Mouse (Mus musculus): ENCODE data around the gene Brd4.
A peak's percentile ranks its signal among the peaks of the same experiment; 100 is the strongest.

Brd4 gene

DNA sequence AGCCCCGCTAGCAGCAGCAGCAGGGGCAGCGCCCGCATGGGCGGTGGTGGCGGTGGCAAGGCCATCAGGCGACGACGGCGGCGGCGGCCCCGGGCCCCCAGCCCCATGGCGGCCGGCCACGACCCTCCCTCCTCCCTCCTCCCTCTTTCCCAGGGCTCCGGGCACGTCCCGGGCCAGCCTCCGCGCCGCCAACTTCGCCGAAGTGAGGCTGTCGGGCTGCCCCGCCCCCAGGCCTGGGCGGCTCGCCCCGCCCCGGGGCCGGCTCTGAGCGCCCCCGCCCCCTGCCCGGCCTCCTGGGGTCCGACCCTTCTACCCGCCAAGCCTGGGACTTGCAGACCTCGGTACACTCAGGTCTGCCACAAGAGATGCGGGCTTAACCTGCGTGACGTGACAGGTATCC is 117.8 kb downstream of the Brd4 start, which contains the start of gene Notch3:
Notch3 (minus strand) TSS at position 166 of the 400 bp plus-strand sequence.
- no peak for DNase-seq (ENCODE audit: low spot score in 2 of 2)

DNA sequence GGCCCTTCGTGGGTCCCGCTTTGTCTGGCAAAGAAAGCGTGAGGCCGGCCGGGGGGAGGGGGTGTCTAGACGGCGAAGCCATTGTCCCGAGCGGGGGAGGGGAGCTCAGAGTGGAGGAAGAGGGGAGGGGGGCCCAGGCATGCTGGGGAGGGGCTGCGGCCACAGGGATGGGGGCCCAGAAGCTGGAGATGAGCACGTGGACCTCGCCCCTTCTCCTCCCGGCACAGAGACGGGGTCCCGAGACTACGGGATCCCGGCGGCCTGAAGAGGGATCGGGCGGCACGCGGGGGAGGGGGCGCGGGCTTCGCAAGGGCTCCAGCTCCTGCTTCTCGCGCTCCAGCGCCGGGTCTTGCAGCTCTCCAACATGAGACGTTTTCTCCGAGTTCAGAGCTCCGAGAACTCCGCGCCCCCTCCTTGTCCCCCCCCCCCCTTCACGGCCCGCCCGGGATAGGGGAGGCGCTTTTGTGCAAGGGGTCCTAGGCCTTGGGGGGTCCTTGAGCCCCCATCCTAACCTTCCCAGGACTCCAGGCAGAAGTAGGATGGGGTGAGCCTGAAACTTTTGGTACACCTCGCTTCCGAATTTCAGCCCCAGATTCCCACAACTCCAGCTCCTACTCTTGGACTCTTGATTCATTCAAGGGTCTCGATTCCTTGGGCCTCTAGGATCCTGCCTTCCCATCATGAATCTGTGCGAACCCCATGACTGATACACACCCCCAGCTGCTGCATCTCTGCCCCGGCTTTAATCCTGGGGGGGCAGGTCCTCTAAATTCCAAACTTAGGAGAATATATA is 118.5 kb downstream of the Brd4 start:
- peak in 1 of 2 experiments; percentile 74 for DNase-seq (ENCODE audit: low spot score in 2 of 2)

DNA sequence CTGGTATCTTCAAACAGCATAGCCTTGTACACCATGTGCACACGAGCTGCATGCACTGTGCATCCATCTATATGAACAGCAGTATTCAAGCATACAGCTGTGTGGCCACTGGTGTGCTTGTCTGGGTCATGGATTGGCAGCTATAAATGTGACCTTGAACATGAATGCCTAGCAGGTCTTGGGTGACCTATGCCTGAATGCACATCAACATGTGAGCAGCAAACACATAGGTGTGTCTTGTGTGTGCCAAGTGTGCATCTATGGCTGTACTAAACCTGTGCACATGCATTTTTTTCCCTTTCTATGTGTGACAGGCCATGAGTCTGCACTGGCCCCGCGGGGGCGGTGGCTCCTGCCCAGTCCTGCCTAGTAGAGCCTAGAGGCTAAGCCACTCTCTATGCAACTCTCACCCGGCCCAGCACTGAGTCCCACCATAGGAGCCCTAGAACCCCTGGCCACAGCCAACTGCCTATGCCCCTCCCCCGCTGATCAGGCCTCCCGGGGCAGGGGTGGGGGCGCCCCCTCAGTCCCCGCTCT is 119.2 kb downstream of the Brd4 start:
- no peak for DNase-seq (ENCODE audit: low spot score in 2 of 2)

DNA sequence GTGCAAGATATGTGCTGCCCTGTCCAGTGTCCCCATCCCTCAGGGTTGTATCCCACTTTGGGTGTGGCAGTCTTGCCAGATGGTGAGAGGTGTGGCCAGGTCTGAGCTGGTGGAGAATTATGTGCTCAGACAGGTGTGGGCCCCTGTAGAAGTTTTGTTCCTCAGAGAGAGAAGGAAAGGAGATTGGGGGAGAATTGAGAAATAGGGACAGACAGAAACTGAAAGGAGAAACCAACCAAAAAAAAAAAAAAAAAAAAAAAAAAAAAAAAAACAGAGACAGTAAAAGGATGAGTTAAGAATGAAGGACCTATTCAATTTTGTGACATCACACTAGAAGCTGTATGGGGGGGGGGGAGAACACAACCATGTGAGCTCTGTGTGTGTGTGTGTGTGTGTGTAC is 119.7 kb downstream of the Brd4 start:
- no peak for DNase-seq (ENCODE audit: low spot score in 2 of 2)

DNA sequence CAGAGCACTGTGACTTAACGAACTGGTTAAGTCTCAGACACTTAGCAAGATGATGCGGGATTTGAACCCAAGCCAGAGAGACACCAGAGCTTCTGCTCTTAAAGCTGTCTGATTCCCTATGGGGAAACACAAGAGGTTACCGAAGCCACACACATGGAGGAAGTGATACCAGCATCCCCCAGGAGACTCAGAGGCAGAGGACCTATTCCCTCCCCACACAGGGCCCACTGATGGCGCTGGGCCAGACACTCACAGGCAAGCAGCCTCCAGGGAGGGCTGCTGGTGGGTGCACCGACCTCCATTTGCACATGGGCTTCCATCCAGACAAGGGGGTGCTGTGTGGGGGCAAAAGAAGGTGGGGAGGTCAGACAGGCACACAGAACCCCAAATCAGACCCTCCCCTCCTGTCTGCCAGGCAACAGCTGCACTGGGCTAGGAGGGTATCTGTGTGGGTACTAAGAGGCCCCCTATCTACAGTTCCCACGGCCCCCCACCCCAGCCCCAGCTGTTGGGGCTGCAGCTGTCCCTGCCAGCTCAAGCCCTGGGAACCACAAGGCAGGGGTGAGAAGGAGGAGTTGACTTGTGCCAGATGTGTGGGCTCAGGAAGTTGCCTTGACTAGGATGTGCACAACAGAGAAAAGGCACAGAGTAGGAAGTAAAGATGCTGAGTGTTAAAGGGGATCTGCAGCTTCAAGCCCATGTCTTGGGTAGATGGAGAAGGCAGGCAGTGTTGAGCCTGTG is 120.4 kb downstream of the Brd4 start:
- DNase-seq (ENCODE audit: low spot score in 2 of 2) = peak in 1 of 2 experiments; percentile 48

DNA sequence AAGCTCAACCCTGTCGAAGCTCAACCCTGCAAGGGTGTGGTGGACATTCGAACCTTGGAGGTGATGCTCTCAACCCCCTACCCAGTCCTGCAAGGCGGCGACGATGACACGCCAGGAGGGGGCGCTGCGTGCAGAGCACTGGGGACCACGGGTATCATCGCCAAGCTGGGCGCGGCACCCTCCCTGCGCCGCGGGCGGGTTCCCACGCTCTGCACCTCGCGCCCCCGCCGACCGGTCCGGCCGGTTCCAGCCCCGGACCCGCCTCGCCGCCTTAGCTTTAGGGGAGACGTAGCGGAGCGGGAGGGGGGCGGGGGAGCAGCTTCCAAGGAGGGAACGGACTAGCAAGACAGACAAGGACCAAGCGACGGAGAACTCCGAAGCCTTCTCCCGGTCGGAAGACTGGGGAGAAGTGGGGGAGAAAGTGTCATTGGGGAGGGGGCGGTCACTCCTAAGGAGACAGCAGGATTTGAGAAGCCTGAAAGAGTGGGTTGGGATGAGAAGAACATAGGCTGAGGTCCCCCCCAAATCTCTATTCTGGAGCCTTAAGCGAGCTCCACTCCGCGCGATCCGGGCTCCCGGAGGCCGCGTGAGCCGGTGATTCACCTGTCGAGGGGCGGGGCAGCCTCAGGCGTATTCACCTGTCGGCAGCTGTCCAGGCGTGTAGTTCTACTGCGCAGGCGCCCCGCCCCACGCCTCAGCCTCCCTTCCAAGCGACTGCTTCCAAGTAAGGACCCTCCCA is 122.2 kb downstream of the Brd4 start:
- peak; percentile 50 to 82 for DNase-seq (ENCODE audit: low spot score in 2 of 2)

DNA sequence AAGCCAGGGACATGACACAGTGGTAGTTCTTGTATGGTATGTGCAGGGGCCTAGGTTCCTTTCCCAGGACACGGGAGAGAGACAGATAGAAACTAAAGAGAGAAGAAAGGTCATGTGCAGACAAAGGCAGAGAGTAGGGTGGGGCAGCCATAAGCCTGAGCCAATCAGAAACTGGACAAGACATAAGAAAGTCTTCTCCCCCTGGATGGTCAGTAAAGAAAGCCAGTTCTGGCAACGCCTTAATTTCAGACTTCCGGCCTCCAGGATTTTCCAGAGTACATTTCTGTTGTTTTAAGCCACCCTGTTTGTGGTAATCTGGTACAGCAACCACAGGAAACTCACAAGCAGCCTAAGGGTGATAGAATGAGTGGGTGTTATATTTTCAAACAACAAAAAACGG is 123.6 kb downstream of the Brd4 start:
- no peak for DNase-seq (ENCODE audit: low spot score in 2 of 2)

DNA sequence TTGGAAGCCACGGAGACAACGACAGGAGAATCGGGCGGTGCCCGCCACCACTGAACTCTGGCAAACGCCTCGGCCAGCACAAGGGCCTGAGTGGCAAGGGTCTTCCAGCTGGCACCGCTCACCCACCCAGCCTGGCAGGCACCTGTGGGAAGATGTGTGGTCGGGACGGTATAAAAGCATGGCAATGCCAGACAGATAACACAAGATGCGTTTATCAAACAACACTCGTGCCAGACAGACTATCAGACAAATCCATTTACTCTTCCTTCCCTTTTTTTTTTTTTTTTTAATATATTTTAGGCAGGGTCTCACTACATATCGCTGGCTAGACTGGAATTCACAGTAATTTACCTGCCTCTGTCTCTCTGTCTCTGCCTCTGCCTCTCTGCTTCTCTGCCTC is 125.7 kb downstream of the Brd4 start:
- DNase-seq (ENCODE audit: low spot score in 2 of 2) = no peak

DNA sequence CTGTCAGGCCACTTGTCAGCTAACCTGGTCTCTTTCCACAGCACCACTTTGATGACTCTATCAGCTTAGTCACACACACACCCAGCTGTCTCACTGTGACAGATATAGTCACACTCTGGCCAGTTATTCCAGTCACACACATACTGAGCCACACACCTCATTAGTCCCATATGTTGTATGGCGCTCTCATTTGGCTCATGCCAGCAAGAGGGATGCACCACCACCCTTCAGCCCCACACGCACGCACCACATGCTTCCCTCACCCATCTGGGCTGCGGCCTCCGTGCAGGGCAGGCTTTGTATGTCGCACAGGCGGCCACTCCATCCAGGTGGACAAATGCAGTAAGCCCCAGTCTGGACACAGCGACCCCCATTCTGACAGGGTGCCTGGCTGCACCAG is 137.8 kb downstream of the Brd4 start:
- DNase-seq (ENCODE audit: low spot score in 2 of 2) = no peak
